Mouse (Mus musculus) bone marrow, adult 2 months (tissue): ENCODE data around the gene Acaca. TPM values are rescaled to one million over a fixed set of nuclear protein-coding genes. Genes with fewer than 3 reads are reported as not detected.
A peak's percentile ranks its signal among the peaks of the same experiment; 100 is the strongest.
"Not testable (repeated sequence)": the region's sequence is repeated elsewhere in the genome, so short reads cannot be mapped to it uniquely, and the experiment has no call there.

ENCODE experiments used
- H3K27ac ChIP-seq: fragments of 200-500 bp; 2 replicates; pipeline ENCODE4 v1.5.1; 2012; ENCODE audit warnings: low read depth, mild to moderate bottlenecking, control low read depth, inconsistent platforms, low read length; ENCODE audit not compliant: control insufficient read depth, poor library complexity, insufficient read depth
- H3K4me1 ChIP-seq: fragments of 200-500 bp; 2 replicates; pipeline ENCODE4 v1.6.1; 2011; ENCODE audit warnings: low read length; ENCODE audit not compliant: control insufficient read depth, insufficient read depth
- H3K4me3 ChIP-seq: fragments of 200-500 bp; replicated peaks from 2 replicates; pipeline ENCODE3; 2011; ENCODE audit warnings: mild to moderate bottlenecking, low read depth, low read length, control low read depth; ENCODE audit not compliant: control insufficient read depth
- CTCF ChIP-seq: fragments of 200-500 bp; IDR thresholded peaks from 2 replicates; pipeline ENCODE4 v1.5.1; 2011; ENCODE audit warnings: low read length, control low read depth; ENCODE audit not compliant: control insufficient read depth, insufficient read depth
- POLR2A ChIP-seq: fragments of 200-500 bp; IDR thresholded peaks from 2 replicates; pipeline ENCODE4 v1.6.1; 2011; ENCODE audit warnings: low read depth, mild to moderate bottlenecking, control low read depth, low read length, borderline replicate concordance; ENCODE audit not compliant: control insufficient read depth
- WGBS: fragments of 180-500 bp; shearing (Covaris S2); methylation state at CpG from one replicate; pipeline ENCODE4 v1.1.7; 2018; 5-methylcytosine and 5-hydroxymethylcytosine counted together
- polyA plus RNA-seq: library from polyadenylated mRNA; stranded (reverse); fragments of >200 nt; gene quantifications from 2 replicates; pipeline ENCODE4 v1.2.4, GENCODE M21; 2011; ENCODE audit warnings: low replicate concordance; ENCODE audit not compliant: missing spikeins, insufficient read depth, insufficient read length

Acaca gene
- polyA plus RNA-seq, 1 experiment = 5.5 TPM

GRCm38 (mm10) chr11:84389332-84389731 is 259.9 kb downstream of the Acaca start:
- no peak overlapping the region for H3K4me3 ChIP-seq
- TF ChIP-seq POLR2A (no peak), CTCF (no peak)
- H3K4me1 ChIP-seq = no peaks in the 10 kb centered on the region
- whole genome bisulfite sequencing = 79% methylated on average over 6 of the region's 6 CpGs
- H3K27ac ChIP-seq = no peak overlapping the region

- 88% methylated on average over 8 of the region's 8 CpGs for WGBS
- Histone ChIP-seq H3K4me3 (no peak overlapping the region), H3K4me1 (no peaks in the 10 kb centered on the region), H3K27ac (no peak overlapping the region)
- TF ChIP-seq POLR2A = no peak
- TF ChIP-seq CTCF = no peak
These were observed 261.7 kb downstream of the Acaca start for GRCm38 (mm10) chr11:84391126-84391525.

GRCm38 (mm10) chr11:84392066-84392465 is 262.6 kb downstream of the Acaca start:
- WGBS = 82% methylated on average over 7 of the region's 7 CpGs
- H3K4me1 ChIP-seq, H3K27ac ChIP-seq, H3K4me3 ChIP-seq: not testable (repeated sequence)
- peak; percentile 13; the same call in 1 of the 2 replicates for TF ChIP-seq CTCF

GRCm38 (mm10) chr11:84393571-84393970 is 264.1 kb downstream of the Acaca start:
- H3K4me3 ChIP-seq = no peak overlapping the region
- 75% methylated on average over 7 of the region's 7 CpGs for WGBS
- TF ChIP-seq POLR2A (no peak), CTCF (no peak)

GRCm38 (mm10) chr11:84395010-84395409 is 265.5 kb downstream of the Acaca start:
- 77% methylated on average over 1 of the region's 1 CpGs for WGBS
- H3K27ac ChIP-seq = no peak overlapping the region
- TF ChIP-seq CTCF (no peak), POLR2A (no peak)
- H3K4me1 ChIP-seq = no peaks in the 10 kb centered on the region
- no peak overlapping the region for H3K4me3 ChIP-seq

More at GRCm38 (mm10) chr11:84393571-84393970, 264.1 kb downstream of the Acaca start:
- H3K4me1 ChIP-seq = no peaks in the 10 kb centered on the region
- no peak overlapping the region for H3K27ac ChIP-seq

- 91% methylated on average over 4 of the region's 4 CpGs for WGBS
- TF ChIP-seq POLR2A = no peak
- TF ChIP-seq CTCF = no peak
- H3K27ac ChIP-seq = no peak overlapping the region
- no peak overlapping the region for H3K4me3 ChIP-seq
- no peaks in the 10 kb centered on the region for H3K4me1 ChIP-seq
These were observed 277.3 kb downstream of the Acaca start for GRCm38 (mm10) chr11:84406733-84407132.

GRCm38 (mm10) chr11:84410383-84410782 is 280.9 kb downstream of the Acaca start:
- WGBS = 56% methylated on average over 4 of the region's 4 CpGs
- TF ChIP-seq POLR2A (no peak), CTCF (no peak)
- Histone ChIP-seq H3K4me3 (no peak overlapping the region), H3K27ac (no peak overlapping the region), H3K4me1 (no peaks in the 10 kb centered on the region)

GRCm38 (mm10) chr11:84410879-84411641 is 281.6 kb downstream of the Acaca start:
- Histone ChIP-seq H3K27ac (no peak overlapping the region), H3K4me1 (no peaks in the 10 kb centered on the region), H3K4me3 (no peak overlapping the region)
- TF ChIP-seq POLR2A (no peak), CTCF (no peak)
- 55% methylated on average over 7 of the region's 7 CpGs for WGBS
